Mouse (Mus musculus): ENCODE results near the gene Mucl3.

- TF ChIP-seq CTCF (IDR thresholded peaks at IDR 0.05; ENCODE audit: low read depth, low read length), result no peak
- no peak for TF ChIP-seq EP300 (IDR thresholded peaks at IDR 0.05; ENCODE audit: insufficient read depth, low read depth, low read length)
Observed at GRCm38 (mm10) chr17:35689936-35690645, 46.6 kb upstream of the Mucl3 start.

All from ES-Bruce4 (cell line).